Mouse (Mus musculus): ENCODE measurements around the gene Csrp3. TPM values are rescaled to one million over a fixed set of nuclear protein-coding genes. Genes with fewer than 3 reads are reported as not detected.

Csrp3 gene
- total and polyA plus RNA-seq, 2 experiments = 10.9 to 44.6 TPM

- Histone ChIP-seq H3K4me3 (ENCODE audit: insufficient read depth, low read depth, low read length) (no peak overlapping the region), H3K27me3 (ENCODE audit: control insufficient read depth, insufficient read depth, low read length) (no peaks in the 10 kb centered on the region), H3K4me1 (ENCODE audit: control insufficient read depth, insufficient read depth, low read length) (no peaks in the 10 kb centered on the region), H3K27ac (replicated peaks; ENCODE audit: insufficient read depth, low read depth, low read length) (0 out of 2 replicates have a peak overlapping the region, but pooled peaks have one; percentile 1), H3K79me2 (ENCODE audit: control insufficient read depth, insufficient read depth, low read length) (no peaks in the 10 kb centered on the region), H3K9ac (ENCODE audit: low read depth, low read length) (no peak overlapping the region; the same call in 1 of the 2 replicates), H3K36me3 (ENCODE audit: control insufficient read depth, insufficient read depth, low read length) (peaks cover 8% of the 10 kb centered on the region)
- TF ChIP-seq CTCF (IDR thresholded peaks at IDR 0.05; ENCODE audit: low read depth, low read length) = no peak
- TF ChIP-seq POLR2A (IDR thresholded peaks at IDR 0.05; ENCODE audit: extremely low read depth, insufficient read depth, low read length) = no peak
- peak; percentile 57 for DNase-seq (ENCODE audit: extremely low read depth, low read depth, low spot score)
- 44% methylated on average over 4 of the region's 4 CpGs for WGBS
Observed at GRCm38 (mm10) chr7:48834371-48834970, 13.4 kb downstream of the Csrp3 start.

- Histone ChIP-seq H3K36me3 (ENCODE audit: control insufficient read depth, insufficient read depth, low read length) (peaks cover 8% of the 10 kb centered on the region), H3K4me3 (ENCODE audit: insufficient read depth, low read depth, low read length) (no peak overlapping the region), H3K4me1 (ENCODE audit: control insufficient read depth, insufficient read depth, low read length) (no peaks in the 10 kb centered on the region), H3K27ac (replicated peaks; ENCODE audit: insufficient read depth, low read depth, low read length) (no peak overlapping the region), H3K9ac (ENCODE audit: low read depth, low read length) (no peak overlapping the region), H3K79me2 (ENCODE audit: control insufficient read depth, insufficient read depth, low read length) (no peaks in the 10 kb centered on the region), H3K27me3 (ENCODE audit: control insufficient read depth, insufficient read depth, low read length) (no peaks in the 10 kb centered on the region)
- no peak for TF ChIP-seq CTCF (IDR thresholded peaks at IDR 0.05; ENCODE audit: low read depth, low read length)
- no peak for TF ChIP-seq POLR2A (IDR thresholded peaks at IDR 0.05; ENCODE audit: extremely low read depth, insufficient read depth, low read length)
- no peak for DNase-seq (ENCODE audit: extremely low read depth, low read depth, low spot score)
- 81% methylated on average over 1 of the region's 1 CpGs for WGBS
Observed at GRCm38 (mm10) chr7:48832735-48833134, 15.1 kb downstream of the Csrp3 start.

GRCm38 (mm10) chr7:48830395-48830794 lies 17.4 kb downstream of the Csrp3 start:
- DNase-seq (ENCODE audit: extremely low read depth, low read depth, low spot score) = no peak
- no peaks in the 10 kb centered on the region for H3K79me2 ChIP-seq (ENCODE audit: control insufficient read depth, insufficient read depth, low read length)
- no peak for TF ChIP-seq CTCF (IDR thresholded peaks at IDR 0.05; ENCODE audit: low read depth, low read length)
- TF ChIP-seq POLR2A (IDR thresholded peaks at IDR 0.05; ENCODE audit: extremely low read depth, insufficient read depth, low read length) = no peak
- no peaks in the 10 kb centered on the region for H3K4me1 ChIP-seq (ENCODE audit: control insufficient read depth, insufficient read depth, low read length)
- no peak overlapping the region for H3K27ac ChIP-seq (replicated peaks; ENCODE audit: insufficient read depth, low read depth, low read length)
- no peaks in the 10 kb centered on the region for H3K27me3 ChIP-seq (ENCODE audit: control insufficient read depth, insufficient read depth, low read length)
- H3K9ac ChIP-seq (ENCODE audit: low read depth, low read length) = no peak overlapping the region
- H3K36me3 ChIP-seq (ENCODE audit: control insufficient read depth, insufficient read depth, low read length) = peaks cover 24% of the 10 kb centered on the region
- 63% methylated on average over 2 of the region's 2 CpGs for WGBS
- no peak overlapping the region for H3K4me3 ChIP-seq (ENCODE audit: insufficient read depth, low read depth, low read length)

GRCm38 (mm10) chr7:48829177-48829910 lies 18.5 kb downstream of the Csrp3 start:
- Histone ChIP-seq H3K36me3 (ENCODE audit: control insufficient read depth, insufficient read depth, low read length) (peaks cover 24% of the 10 kb centered on the region), H3K27ac (replicated peaks; ENCODE audit: insufficient read depth, low read depth, low read length) (no peak overlapping the region), H3K79me2 (ENCODE audit: control insufficient read depth, insufficient read depth, low read length) (no peaks in the 10 kb centered on the region), H3K27me3 (ENCODE audit: control insufficient read depth, insufficient read depth, low read length) (no peaks in the 10 kb centered on the region), H3K9ac (ENCODE audit: low read depth, low read length) (no peak overlapping the region), H3K4me3 (ENCODE audit: insufficient read depth, low read depth, low read length) (no peak overlapping the region), H3K4me1 (ENCODE audit: control insufficient read depth, insufficient read depth, low read length) (peaks cover 9% of the 10 kb centered on the region)
- TF ChIP-seq POLR2A (IDR thresholded peaks at IDR 0.05; ENCODE audit: extremely low read depth, insufficient read depth, low read length) (no peak), CTCF (IDR thresholded peaks at IDR 0.05; ENCODE audit: low read depth, low read length) (no peak)
- no peak for DNase-seq (ENCODE audit: extremely low read depth, low read depth, low spot score)
- WGBS = 91% methylated on average over 5 of the region's 5 CpGs

GRCm38 (mm10) chr7:48825170-48825569 lies 22.7 kb downstream of the Csrp3 start:
- TF ChIP-seq POLR2A (IDR thresholded peaks at IDR 0.05; ENCODE audit: extremely low read depth, insufficient read depth, low read length) (no peak), CTCF (IDR thresholded peaks at IDR 0.05; ENCODE audit: low read depth, low read length) (no peak)
- Histone ChIP-seq H3K9ac (ENCODE audit: low read depth, low read length) (no peak overlapping the region), H3K79me2 (ENCODE audit: control insufficient read depth, insufficient read depth, low read length) (no peaks in the 10 kb centered on the region), H3K36me3 (ENCODE audit: control insufficient read depth, insufficient read depth, low read length) (peaks cover 29% of the 10 kb centered on the region), H3K4me1 (ENCODE audit: control insufficient read depth, insufficient read depth, low read length) (peaks cover 27% of the 10 kb centered on the region), H3K27me3 (ENCODE audit: control insufficient read depth, insufficient read depth, low read length) (no peaks in the 10 kb centered on the region), H3K4me3 (ENCODE audit: insufficient read depth, low read depth, low read length) (no peak overlapping the region), H3K27ac (replicated peaks; ENCODE audit: insufficient read depth, low read depth, low read length) (peak overlapping the region; percentile 50)
- no peak for DNase-seq (ENCODE audit: extremely low read depth, low read depth, low spot score)
- WGBS = 80% methylated on average over 6 of the region's 6 CpGs

- no peaks in the 10 kb centered on the region for H3K27me3 ChIP-seq (ENCODE audit: control insufficient read depth, insufficient read depth, low read length)
- no peak overlapping the region for H3K9ac ChIP-seq (ENCODE audit: low read depth, low read length)
- 19% methylated on average over 1 of the region's 1 CpGs for WGBS
- DNase-seq (ENCODE audit: extremely low read depth, low read depth, low spot score) = peak; percentile 94
- no peak for TF ChIP-seq CTCF (IDR thresholded peaks at IDR 0.05; ENCODE audit: low read depth, low read length)
- H3K4me1 ChIP-seq (ENCODE audit: control insufficient read depth, insufficient read depth, low read length) = peaks cover 27% of the 10 kb centered on the region
- no peaks in the 10 kb centered on the region for H3K79me2 ChIP-seq (ENCODE audit: control insufficient read depth, insufficient read depth, low read length)
- H3K36me3 ChIP-seq (ENCODE audit: control insufficient read depth, insufficient read depth, low read length) = peaks cover 31% of the 10 kb centered on the region
- H3K27ac ChIP-seq (replicated peaks; ENCODE audit: insufficient read depth, low read depth, low read length) = peak overlapping the region; percentile 50
- no peak overlapping the region for H3K4me3 ChIP-seq (ENCODE audit: insufficient read depth, low read depth, low read length)
Observed at GRCm38 (mm10) chr7:48824671-48825070, 23.2 kb downstream of the Csrp3 start.

All from liver, adult 2 months (tissue).